18 mouse cellular contexts compared by ENCODE assay signal in genomic region chr3:97801178-97801699, GRCm38 (mm10).
A peak's percentile ranks its signal among the peaks of the same experiment; 100 is the strongest.
DNase-seq lines count a peak whose midpoint lies in the region; ATAC-seq and TF ChIP-seq lines count a peak whose summit lies in the region.
"Had no signal": no experiment of that assay in that cellular context is flagged by ENCODE, and none has a peak within 500 bp of the region (broad histone marks: within the 10 kb centered on the region; RNA-seq: fewer than 3 reads in every experiment).

No protein-coding gene starts in this region.

- no peak overlapping the region for H3K4me2 ChIP-seq in kidney, embryonic 15.5 days
- H3K4me2 ChIP-seq in embryonic facial prominence, embryonic 14.5 days (ENCODE audit: low read depth, low read length): no peak overlapping the region
- no peak overlapping the region for H3K4me2 ChIP-seq in heart, postnatal 0 days (ENCODE audit: low read depth, low read length)
- H3K4me2 ChIP-seq: hindbrain, embryonic 13.5 days had no signal

- H3K9ac ChIP-seq in heart, adult 2 months (ENCODE audit: low read depth, low read length): 0 out of 2 replicates have a peak overlapping the region, but pooled peaks have one; percentile 4
- H3K9ac ChIP-seq in kidney, embryonic 15.5 days: no peak overlapping the region
- H3K9ac ChIP-seq in embryonic facial prominence, embryonic 14.5 days (ENCODE audit: low read depth, low read length): no peak overlapping the region
- no peak overlapping the region; the same call in 1 of the 2 replicates for H3K9ac ChIP-seq in heart, postnatal 0 days (replicated peaks; ENCODE audit: low read depth, low read length)
- H3K9ac ChIP-seq: hindbrain, embryonic 13.5 days had no signal

- peak overlapping the region; percentile 17; the same call in 1 of the 2 replicates for H3K4me3 ChIP-seq in heart, adult 2 months
- H3K4me3 ChIP-seq in kidney, embryonic 15.5 days (replicated peaks): no peak overlapping the region
- H3K4me3 ChIP-seq in embryonic facial prominence, embryonic 14.5 days (ENCODE audit: low read depth, low read length): no peak overlapping the region
- no peak overlapping the region for H3K4me3 ChIP-seq in heart, postnatal 0 days (ENCODE audit: low read depth, low read length)
- no peak overlapping the region for H3K4me3 ChIP-seq in thymus, adult 2 months (ENCODE audit: control insufficient read depth, insufficient read depth, low read length)
- H3K4me3 ChIP-seq: hindbrain, embryonic 13.5 days; megakaryocyte, embryonic 14.5 days had no signal

- no peaks in the 10 kb centered on the region for H3K27me3 ChIP-seq in heart, adult 2 months (ENCODE audit: control insufficient read depth, insufficient read depth, low read length)
- H3K27me3 ChIP-seq in kidney, embryonic 15.5 days: no peaks in the 10 kb centered on the region
- H3K27me3 ChIP-seq in embryonic facial prominence, embryonic 14.5 days (replicated peaks; ENCODE audit: control insufficient read depth, insufficient read depth, low read length): no peaks in the 10 kb centered on the region
- H3K27me3 ChIP-seq in heart, postnatal 0 days (ENCODE audit: control insufficient read depth, insufficient read depth, low read length): no peaks in the 10 kb centered on the region
- H3K27me3 ChIP-seq in thymus, adult 2 months (ENCODE audit: control insufficient read depth, insufficient read depth, low read length): no peaks in the 10 kb centered on the region
- H3K27me3 ChIP-seq: hindbrain, embryonic 13.5 days had no signal

- peaks cover 45% of the 10 kb centered on the region for H3K36me3 ChIP-seq in heart, adult 2 months (ENCODE audit: control insufficient read depth, insufficient read depth, low read length)
- no peaks in the 10 kb centered on the region for H3K36me3 ChIP-seq in kidney, embryonic 15.5 days
- no peaks in the 10 kb centered on the region for H3K36me3 ChIP-seq in embryonic facial prominence, embryonic 14.5 days (ENCODE audit: control insufficient read depth, insufficient read depth, low read length)
- no peaks in the 10 kb centered on the region for H3K36me3 ChIP-seq in heart, postnatal 0 days (replicated peaks; ENCODE audit: control insufficient read depth, insufficient read depth, low read length)
- no peaks in the 10 kb centered on the region for H3K36me3 ChIP-seq in thymus, adult 2 months (ENCODE audit: control insufficient read depth, insufficient read depth, low read length)
- H3K36me3 ChIP-seq: hindbrain, embryonic 13.5 days had no signal

- H3K27ac ChIP-seq in heart, adult 2 months: peak overlapping the region; percentile 94
- no peak overlapping the region for H3K27ac ChIP-seq in kidney, embryonic 15.5 days
- H3K27ac ChIP-seq in embryonic facial prominence, embryonic 14.5 days (replicated peaks; ENCODE audit: low read depth, low read length): 0 out of 2 replicates have a peak overlapping the region, but pooled peaks have one; percentile 6
- H3K27ac ChIP-seq in heart, postnatal 0 days (ENCODE audit: low read depth): peak overlapping the region; percentile 95
- H3K27ac ChIP-seq in thymus, adult 2 months (ENCODE audit: control insufficient read depth, insufficient read depth, low read length): no peak overlapping the region
- H3K27ac ChIP-seq: hindbrain, embryonic 13.5 days had no signal

- no peaks in the 10 kb centered on the region for H3K9me3 ChIP-seq in kidney, embryonic 15.5 days (replicated peaks)
- H3K9me3 ChIP-seq in embryonic facial prominence, embryonic 14.5 days (ENCODE audit: control insufficient read depth, low read length): no peaks in the 10 kb centered on the region
- H3K9me3 ChIP-seq in heart, postnatal 0 days (replicated peaks; ENCODE audit: control insufficient read depth, low read length): no peaks in the 10 kb centered on the region
- H3K9me3 ChIP-seq: hindbrain, embryonic 13.5 days; megakaryocyte, embryonic 14.5 days had no signal

- no peak for TF ChIP-seq CTCF in heart, adult 2 months (IDR thresholded peaks at IDR 0.05)
- TF ChIP-seq CTCF in heart, postnatal 0 days (IDR thresholded peaks at IDR 0.05; ENCODE audit: low read depth): no peak
- no peak for TF ChIP-seq CTCF in thymus, adult 2 months (IDR thresholded peaks at IDR 0.05; ENCODE audit: borderline replicate concordance, control insufficient read depth, extremely low read depth, insufficient read depth, low read length, poor library complexity)

- H3K4me1 ChIP-seq in heart, adult 2 months (ENCODE audit: control insufficient read depth, insufficient read depth, low read length): peaks cover 6% of the 10 kb centered on the region
- H3K4me1 ChIP-seq in kidney, embryonic 15.5 days: peaks cover 11% of the 10 kb centered on the region; the same call in 1 of the 2 replicates
- no peaks in the 10 kb centered on the region for H3K4me1 ChIP-seq in embryonic facial prominence, embryonic 14.5 days (ENCODE audit: control insufficient read depth, insufficient read depth, low read length)
- peaks cover 59% of the 10 kb centered on the region for H3K4me1 ChIP-seq in heart, postnatal 0 days (ENCODE audit: control insufficient read depth, insufficient read depth)
- no peaks in the 10 kb centered on the region for H3K4me1 ChIP-seq in thymus, adult 2 months (replicated peaks; ENCODE audit: control insufficient read depth, insufficient read depth, low read length)
- H3K4me1 ChIP-seq: hindbrain, embryonic 13.5 days had no signal

- peak in 1 of 2 experiments; percentile 10 for DNase-seq in heart, adult 2 months
- DNase-seq in heart, postnatal 4 days: no peak
- DNase-seq in kidney, postnatal 25 days: no peak
- no peak for DNase-seq in embryonic facial prominence, embryonic 14.5 days (ENCODE audit: low spot score)
- no peak for DNase-seq in heart, postnatal 0 days (ENCODE audit: low spot score)
- no peak for DNase-seq in thymus, adult 2 months
- DNase-seq: cerebellum, adult 8-10 months; kidney, adult 8-10 months; left cerebral cortex, postnatal 4 days; lung, adult 18-20 months; lung, postnatal 14 days; spleen, adult 18-20 months; thymus, postnatal 36 days had no signal

- intact Hi-C loops in heart, adult 2 months (cut with DNase I): no loop called here

- TF ChIP-seq POLR2A in heart, adult 2 months (IDR thresholded peaks at IDR 0.05; ENCODE audit: insufficient read depth, low read depth, low read length): no peak
- no peak for TF ChIP-seq POLR2A in thymus, adult 2 months (IDR thresholded peaks at IDR 0.05; ENCODE audit: control insufficient read depth, extremely low read depth, insufficient read depth, low read length, poor library complexity)

- ATAC-seq in kidney, embryonic 15.5 days (replicated peaks; ENCODE audit: low FRiP score): peak; percentile 60
- ATAC-seq in embryonic facial prominence, embryonic 14.5 days (ENCODE audit: low read depth): no peak
- no peak for ATAC-seq in heart, postnatal 0 days (ENCODE audit: insufficient read depth, low read depth)
- ATAC-seq: forebrain, embryonic 14.5 days; inflammation-experienced regulatory T-cells, adult 6 months had no signal

- H3K79me2 ChIP-seq in heart, adult 2 months (replicated peaks; ENCODE audit: control insufficient read depth, insufficient read depth, low read length): no peaks in the 10 kb centered on the region

- WGBS in heart, adult 2 months: 62% methylated on average over 3 of the region's 3 CpGs
- WGBS in kidney, embryonic 15.5 days: 32% methylated on average over 3 of the region's 3 CpGs
- WGBS in embryonic facial prominence, embryonic 14.5 days: 77% methylated on average over 3 of the region's 3 CpGs
- WGBS in heart, postnatal 0 days: 37% methylated on average over 3 of the region's 3 CpGs
- WGBS in thymus, adult 2 months: 88% methylated on average over 3 of the region's 3 CpGs

- no peak for TF ChIP-seq EP300 in heart, adult 2 months (IDR thresholded peaks at IDR 0.05; ENCODE audit: insufficient read depth, low read depth, low read length)
- no peak for TF ChIP-seq EP300 in heart, postnatal 0 days (IDR thresholded peaks at IDR 0.05; ENCODE audit: low read depth)

Comparison
In these comparisons a context has a peak if more than half of its experiments do, and no peak if none do; other contexts are left out.
1. H3K27ac ChIP-seq: peak in heart, adult 2 months (single experiment), embryonic facial prominence, embryonic 14.5 days (single experiment) and heart, postnatal 0 days (single experiment); none in kidney, embryonic 15.5 days (single experiment) and thymus, adult 2 months (single experiment).